Mouse (Mus musculus) gastrocnemius, postnatal 36 days (tissue): ENCODE results near the gene Polr2c. TPM values are rescaled to one million over a fixed set of nuclear protein-coding genes. Genes with fewer than 3 reads are reported as not detected.
"Not testable (repeated sequence)": the region's sequence is repeated elsewhere in the genome, so short reads cannot be mapped to it uniquely, and the experiment has no call there.

ENCODE experiments used
- DNase-seq, 2 experiments: peaks; one replicate each; pipeline ENCODE4 v3.0.0; 2022
- intact Hi-C: fragments of 180-260 bp; cut with DNase I; formaldehyde crosslinking; loops from one replicate; pipeline ENCODE4 v1.15.1; 2025
- long read RNA-seq, 2 experiments: library from polyadenylated mRNA; stranded (forward); transcript quantifications; one replicate each; pipeline ENCODE4 v2.0.0; 2021
- total RNA-seq, 2 experiments: library from RNA; stranded (reverse); gene quantifications; 2 replicates each; pipeline ENCODE4 v1.2.3; 2021

Polr2c gene
- 10 to 100 TPM; 34.3 to 44.5 TPM for total RNA-seq
- long read RNA-seq, experiment 1, transcript Polr2c-201 (9 exons, 1,580 nt): major isoform, 82 of 373 reads
- long read RNA-seq, experiment 1, partial matches to known transcripts: 2 of 373 reads
- long read RNA-seq, experiment 1, other reads (novel, unspliced or antisense): 289 of 373 reads
- long read RNA-seq, experiment 2, transcript Polr2c-201 (9 exons, 1,580 nt): major isoform, 113 of 549 reads
- long read RNA-seq, experiment 2, partial matches to known transcripts: 4 of 549 reads
- long read RNA-seq, experiment 2, other reads (novel, unspliced or antisense): 431 of 549 reads

DNA sequence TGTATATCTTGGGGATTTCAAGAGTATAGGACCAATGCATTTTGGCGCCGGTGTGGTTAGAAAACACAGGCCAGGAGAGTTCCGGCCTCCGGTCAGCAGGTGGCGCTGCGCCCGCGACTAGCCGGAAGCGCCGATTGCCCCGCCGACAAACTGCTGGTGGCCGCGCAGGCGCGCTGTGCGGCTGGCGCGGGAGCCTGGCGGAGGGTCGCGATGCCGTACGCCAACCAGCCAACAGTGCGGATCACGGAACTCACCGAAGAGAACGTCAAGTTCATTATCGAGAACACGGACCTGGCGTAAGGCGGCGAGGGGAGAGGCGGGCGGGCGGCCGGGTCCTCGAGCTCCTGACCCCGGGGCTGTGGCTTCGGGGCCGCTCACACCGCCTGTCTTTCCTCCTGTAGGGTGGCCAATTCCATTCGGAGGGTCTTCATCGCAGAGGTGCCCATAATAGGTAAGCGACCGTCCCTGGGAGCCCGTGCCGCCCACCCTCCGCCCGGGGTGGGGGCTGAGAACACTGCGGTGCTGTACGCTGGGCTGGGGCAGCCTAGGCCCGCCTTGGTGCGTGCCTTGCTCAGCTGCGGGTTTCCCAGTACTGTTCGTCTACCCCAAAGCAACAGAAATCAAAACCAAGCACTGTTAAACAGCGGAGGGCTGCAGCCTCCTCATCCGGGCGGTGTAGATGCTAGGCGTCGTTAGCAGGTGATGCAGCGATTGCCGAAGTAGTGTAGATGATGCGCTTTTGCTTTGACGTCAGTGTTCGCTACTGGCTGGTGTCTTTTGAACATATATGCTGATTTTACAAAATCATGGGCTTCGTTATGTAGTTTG lies at the start of gene Polr2c:
Gene Polr2c (plus strand): TSS at position 105 of the 828 bp plus-strand sequence.
- peak; percentile 82 to 85 for DNase-seq
- intact Hi-C loops: loop anchor here (5.0 kb wide), 1 partner anchor 35 kb away; no protein-coding TSS in a partner anchor

DNA sequence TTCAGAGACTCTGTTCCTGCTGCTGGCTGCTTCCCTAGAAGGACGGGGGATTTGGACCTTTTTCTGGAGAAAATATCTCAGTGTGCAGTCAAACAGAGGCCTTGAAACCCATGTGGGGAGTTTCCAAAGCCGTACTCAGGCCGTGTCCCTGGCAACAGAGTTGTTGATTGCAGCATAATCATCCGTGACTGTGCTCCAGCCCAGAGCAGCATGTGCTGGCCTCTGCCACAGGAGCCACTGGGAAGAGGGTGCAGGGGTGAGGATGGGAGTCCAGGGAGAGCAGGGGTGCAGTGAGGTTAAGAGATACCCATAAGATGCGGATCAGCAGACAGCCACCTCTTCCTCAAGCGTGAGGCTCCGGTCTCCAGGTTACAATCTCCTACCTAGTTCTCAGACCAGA lies 49.7 kb upstream of the Polr2c start:
- intact Hi-C loops: no loop called here
- no peak for DNase-seq

DNA sequence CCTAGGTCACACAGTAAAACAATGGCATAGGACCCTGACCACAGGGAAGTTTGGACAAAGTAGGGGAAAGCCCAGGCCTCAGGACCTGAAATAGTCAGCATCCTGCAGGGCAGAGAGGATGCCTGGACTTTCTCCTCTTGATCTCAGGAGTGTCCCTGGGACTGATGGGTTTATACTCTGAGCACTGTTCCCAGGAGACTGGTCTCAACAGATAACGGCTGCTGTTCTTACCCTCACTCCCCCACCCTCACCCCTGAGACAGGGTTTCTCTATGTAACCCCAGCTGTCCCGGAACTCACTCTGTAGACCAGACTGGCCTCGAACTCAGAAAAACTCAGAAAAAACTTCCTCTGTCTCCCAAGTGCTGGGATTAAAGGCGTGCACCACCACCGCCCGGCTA lies 48.9 kb upstream of the Polr2c start:
- intact Hi-C loops: no loop called here
- DNase-seq: no peak

GRCm38 (mm10) chr8:94810153-94810552 lies 47.1 kb upstream of the Polr2c start, which contains the start of gene Ccl17:
TSS of gene Ccl17 (plus strand) at chr8:94810453.
- no peak for DNase-seq
- intact Hi-C loops: loop anchor here (10.0 kb wide), 1 partner anchor 285 kb away; no protein-coding TSS in a partner anchor

GRCm38 (mm10) chr8:94810855-94811254 lies 46.4 kb upstream of the Polr2c start:
- no peak for DNase-seq

GRCm38 (mm10) chr8:94811654-94812053 lies 45.6 kb upstream of the Polr2c start:
- intact Hi-C loops: loop anchor here (2.0 to 10.0 kb wide), 2 partner anchors 287 to 319 kb away; no protein-coding TSS in a partner anchor
- no peak for DNase-seq

More at GRCm38 (mm10) chr8:94810855-94811254, 46.4 kb upstream of the Polr2c start:
- intact Hi-C loops: loop anchor here (10.0 kb wide), 1 partner anchor 286 kb away; no protein-coding TSS in a partner anchor

DNA sequence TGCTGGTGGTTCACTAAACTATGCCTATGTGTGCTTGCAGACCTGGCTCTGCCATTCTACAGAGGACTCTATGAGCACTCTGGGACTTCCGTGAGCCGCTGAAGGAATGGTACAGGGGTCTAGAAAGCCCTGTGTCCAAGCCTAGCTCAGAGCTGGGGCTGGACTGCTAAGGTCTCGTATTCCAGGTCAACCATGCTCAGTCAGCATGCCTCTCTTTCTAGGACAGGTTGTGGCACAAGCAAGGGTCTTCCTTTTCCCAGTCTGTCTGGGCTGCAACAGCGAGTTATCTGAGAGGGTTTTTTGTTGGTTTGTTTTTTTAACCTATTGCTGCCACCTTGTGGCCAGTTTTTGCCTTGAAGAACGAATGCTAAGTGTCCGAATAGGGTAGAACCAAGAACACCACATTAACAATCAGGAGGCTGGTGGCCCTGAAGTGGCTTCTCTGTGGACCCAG lies 44.6 kb upstream of the Polr2c start:
- intact Hi-C loops: loop anchor here (1.0 to 10.0 kb wide), 3 partner anchors 108 to 320 kb away; no protein-coding TSS in a partner anchor
- DNase-seq: peak; percentile 58 to 78

DNA sequence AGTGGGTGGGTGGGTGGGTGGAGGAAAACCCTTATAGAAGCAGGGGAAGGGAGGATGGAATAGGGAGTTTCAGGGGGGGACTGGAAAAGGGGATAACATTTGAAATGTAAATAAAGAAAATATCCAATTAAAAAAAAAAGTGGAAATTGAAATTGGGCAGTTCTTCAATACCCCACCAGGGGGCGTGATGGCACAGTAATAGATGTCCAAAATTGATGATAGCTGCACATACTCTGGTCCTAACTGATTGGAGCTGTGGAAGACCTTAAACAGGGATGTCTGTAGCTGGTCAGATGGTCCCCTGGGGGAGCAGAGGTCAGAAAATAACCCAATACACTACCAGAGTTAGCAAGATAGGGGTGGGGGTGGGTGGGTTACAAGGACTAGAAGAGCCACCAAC lies 42.7 kb upstream of the Polr2c start:
- no peak for DNase-seq
- intact Hi-C loops: loop anchor here (10.0 kb wide), 1 partner anchor 290 kb away; no protein-coding TSS in a partner anchor

GRCm38 (mm10) chr8:94817933-94818332 lies 39.3 kb upstream of the Polr2c start:
- no peak for DNase-seq
- intact Hi-C loops: loop anchor here (10.0 kb wide), 1 partner anchor 293 kb away; no protein-coding TSS in a partner anchor

DNA sequence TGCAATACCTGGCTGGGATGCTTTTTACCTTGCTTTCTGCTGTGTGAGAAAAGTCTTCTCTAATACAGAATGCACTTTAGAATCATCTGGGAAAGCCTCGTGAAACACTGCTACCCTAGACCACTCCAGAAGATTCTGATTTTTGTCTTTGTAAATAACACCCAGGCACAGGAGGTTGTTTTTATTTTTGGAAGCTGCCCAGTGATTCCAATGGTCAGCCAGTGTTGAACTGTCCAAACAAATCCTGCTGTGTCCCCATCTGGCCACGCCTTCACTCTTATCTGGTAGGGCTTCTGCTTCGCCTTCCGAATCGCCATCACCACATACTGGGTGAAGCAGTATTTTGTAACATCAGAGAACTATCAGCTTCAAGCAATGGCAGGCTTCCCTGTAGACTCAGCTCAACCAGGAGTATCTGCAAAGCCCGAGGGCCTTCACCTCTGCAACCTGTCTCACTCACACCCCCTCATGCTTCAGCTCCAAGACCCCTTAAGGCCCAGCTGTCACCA lies 37.5 kb upstream of the Polr2c start:
- no peak for DNase-seq
- intact Hi-C loops: loop anchor here (5.0 to 10.0 kb wide), 3 partner anchors 38 to 295 kb away; partner anchors contain the start of gene Polr2c

GRCm38 (mm10) chr8:94820553-94820952 lies 36.7 kb upstream of the Polr2c start:
- DNase-seq: no peak
- intact Hi-C loops: loop anchor here (5.0 kb wide), 2 partner anchors 37 to 92 kb away; partner anchors contain the start of gene Polr2c

- intact Hi-C loops: loop anchor here (5.0 kb wide), 2 partner anchors 36 to 91 kb away; partner anchors contain the start of gene Polr2c
Measured at GRCm38 (mm10) chr8:94821381-94821780, 35.9 kb upstream of the Polr2c start.

GRCm38 (mm10) chr8:94822637-94823560 lies 34.4 kb upstream of the Polr2c start:
- peak; percentile 27 to 41 for DNase-seq
- intact Hi-C loops: loop anchor here (5.0 kb wide), 2 partner anchors 34 to 89 kb away; partner anchors contain the start of gene Polr2c

More at GRCm38 (mm10) chr8:94821381-94821780, 35.9 kb upstream of the Polr2c start:
- no peak for DNase-seq

DNA sequence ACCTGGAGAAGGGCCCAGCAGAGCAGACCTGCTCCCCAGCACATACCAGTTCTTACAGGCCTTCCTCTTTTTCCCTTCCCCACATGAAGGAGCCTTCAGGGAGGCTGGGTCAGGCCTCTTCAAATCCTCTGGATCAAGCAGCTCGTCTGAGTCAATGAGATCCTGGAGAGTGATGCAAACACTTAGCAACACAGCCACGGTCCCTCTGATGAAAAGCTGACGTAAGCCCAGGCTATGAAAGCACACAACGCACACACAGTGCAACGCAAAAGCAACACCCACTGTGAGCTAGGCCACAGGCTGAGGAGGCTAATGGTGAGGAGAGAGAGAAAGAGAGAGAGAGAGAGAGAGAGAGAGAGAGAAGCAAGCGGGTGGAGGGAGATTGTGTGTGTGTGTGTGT lies 32.1 kb upstream of the Polr2c start:
- intact Hi-C loops: no loop called here
- DNase-seq: no peak

- intact Hi-C loops: no loop called here
- no peak for DNase-seq
Measured at GRCm38 (mm10) chr8:94826210-94826609, 31.0 kb upstream of the Polr2c start.

GRCm38 (mm10) chr8:94828284-94828683 lies 29.0 kb upstream of the Polr2c start:
- intact Hi-C loops: no loop called here
- no peak for DNase-seq

DNA sequence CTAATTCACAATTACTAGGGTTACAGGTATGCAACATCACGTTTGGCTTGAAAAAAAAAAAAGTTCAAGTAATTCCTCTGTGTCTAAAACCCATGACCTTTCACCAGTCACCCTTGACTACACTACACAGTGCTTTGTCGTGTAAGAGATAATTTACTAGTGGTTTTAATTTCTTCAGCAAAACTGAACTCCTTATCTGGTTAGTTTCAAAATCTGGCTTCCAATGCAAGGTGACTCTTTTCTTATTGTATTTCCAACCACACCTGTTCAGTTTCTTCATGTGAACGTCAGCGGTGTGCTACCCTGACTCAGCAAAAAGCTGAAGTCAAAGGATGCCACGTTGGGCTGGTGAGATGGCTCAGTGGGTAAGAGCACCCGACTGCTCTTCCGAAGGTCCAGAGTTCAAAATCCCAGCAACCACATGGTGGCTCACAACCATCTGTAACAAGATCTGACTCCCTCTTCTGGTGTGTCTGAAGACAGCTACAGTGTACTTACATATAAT lies 23.3 kb upstream of the Polr2c start:
- intact Hi-C loops, DNase-seq: not testable (repeated sequence)

GRCm38 (mm10) chr8:94835751-94836150 lies 21.5 kb upstream of the Polr2c start:
- intact Hi-C loops: not testable (repeated sequence)

More at GRCm38 (mm10) chr8:94835751-94836150, 21.5 kb upstream of the Polr2c start:
- not testable (repeated sequence) for DNase-seq
